Mouse (Mus musculus): ENCODE measurements at regions not wholly inside any gene's neighbourhood (a gene's known extent, or its start where the extent isn't known, plus 50 kb on each side); places are given as distances from the start of the nearest gene placed in this dataset.

- DNase-seq = no peak
Observed at GRCm38 (mm10) chr15:61127971-61128370, 205.2 kb upstream of the A1bg start.

DNA sequence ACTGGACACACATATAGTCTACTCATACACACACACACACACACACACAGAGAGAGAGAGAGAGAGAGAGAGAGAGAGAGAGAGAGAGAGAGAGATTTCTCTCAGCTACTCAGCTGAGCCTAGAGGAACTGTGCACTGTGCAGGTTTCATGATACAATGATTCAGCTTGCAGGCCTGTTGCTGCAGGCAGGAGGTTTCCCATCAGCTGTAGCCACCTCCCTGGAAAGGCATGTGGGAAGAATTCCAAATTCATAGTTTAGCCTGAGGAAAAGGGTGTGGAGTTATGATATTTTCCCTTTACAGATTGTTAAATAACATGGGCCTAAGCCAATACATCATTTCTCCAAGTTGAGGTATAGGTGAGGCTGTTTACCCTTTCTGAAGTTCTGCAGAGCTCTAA, 204.3 kb upstream of the A1bg start:
- no peak for DNase-seq

DNA sequence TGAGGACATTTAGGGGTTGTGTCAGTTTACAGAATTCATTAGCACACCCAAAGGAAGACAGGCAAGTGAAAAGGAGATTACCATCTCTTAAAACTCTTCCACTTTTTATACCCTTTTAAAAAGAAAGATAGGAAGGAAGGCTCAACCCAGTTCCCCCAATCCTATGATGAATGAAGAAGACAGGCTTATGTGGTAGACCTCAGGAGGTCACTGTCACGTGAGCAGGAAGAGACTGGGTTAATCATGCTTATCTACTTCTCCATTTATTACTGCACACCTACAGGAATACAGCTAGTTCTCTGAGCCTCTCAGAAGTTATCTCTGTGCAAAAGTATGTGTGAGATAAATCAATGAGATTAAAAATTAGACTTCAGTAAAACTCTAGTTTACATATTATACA, 194.1 kb upstream of the A1bg start:
- DNase-seq = no peak

DNA sequence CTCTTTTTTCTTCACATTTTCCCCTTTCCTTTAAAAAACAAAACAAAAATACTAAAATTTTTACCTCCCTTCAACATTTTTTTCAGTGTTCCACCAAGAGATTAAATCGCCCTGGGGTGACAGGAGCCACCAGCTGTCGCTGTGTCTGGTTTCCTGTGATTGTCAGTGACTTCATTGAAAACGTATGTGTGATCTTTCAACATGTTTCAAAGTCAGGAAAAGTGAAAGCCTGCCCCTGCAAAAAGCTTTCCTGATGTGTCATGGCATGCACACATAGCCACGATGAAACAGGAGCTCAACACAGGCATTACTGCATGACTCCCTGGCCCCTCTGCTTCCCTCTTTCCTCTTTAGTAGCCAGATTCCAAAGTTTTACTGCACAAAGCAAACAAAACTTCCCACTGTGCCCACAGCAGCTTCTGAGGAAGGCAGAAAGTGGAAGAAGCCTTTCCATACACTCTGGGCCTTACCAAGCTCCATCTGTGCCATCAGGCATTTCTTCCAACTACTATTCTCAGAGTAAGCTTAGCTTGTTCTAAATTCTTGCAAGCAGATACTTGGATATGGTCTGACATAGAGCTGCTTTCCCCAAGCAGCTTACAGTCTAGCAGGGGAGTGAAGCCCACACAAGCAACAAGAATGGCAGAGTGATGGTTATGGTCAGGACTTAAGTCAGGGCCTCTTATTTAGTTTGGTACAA, 186.8 kb upstream of the A1bg start:
- DNase-seq = no peak

- no peak for DNase-seq
Observed at GRCm38 (mm10) chr15:61108957-61109356, 186.1 kb upstream of the A1bg start.

DNA sequence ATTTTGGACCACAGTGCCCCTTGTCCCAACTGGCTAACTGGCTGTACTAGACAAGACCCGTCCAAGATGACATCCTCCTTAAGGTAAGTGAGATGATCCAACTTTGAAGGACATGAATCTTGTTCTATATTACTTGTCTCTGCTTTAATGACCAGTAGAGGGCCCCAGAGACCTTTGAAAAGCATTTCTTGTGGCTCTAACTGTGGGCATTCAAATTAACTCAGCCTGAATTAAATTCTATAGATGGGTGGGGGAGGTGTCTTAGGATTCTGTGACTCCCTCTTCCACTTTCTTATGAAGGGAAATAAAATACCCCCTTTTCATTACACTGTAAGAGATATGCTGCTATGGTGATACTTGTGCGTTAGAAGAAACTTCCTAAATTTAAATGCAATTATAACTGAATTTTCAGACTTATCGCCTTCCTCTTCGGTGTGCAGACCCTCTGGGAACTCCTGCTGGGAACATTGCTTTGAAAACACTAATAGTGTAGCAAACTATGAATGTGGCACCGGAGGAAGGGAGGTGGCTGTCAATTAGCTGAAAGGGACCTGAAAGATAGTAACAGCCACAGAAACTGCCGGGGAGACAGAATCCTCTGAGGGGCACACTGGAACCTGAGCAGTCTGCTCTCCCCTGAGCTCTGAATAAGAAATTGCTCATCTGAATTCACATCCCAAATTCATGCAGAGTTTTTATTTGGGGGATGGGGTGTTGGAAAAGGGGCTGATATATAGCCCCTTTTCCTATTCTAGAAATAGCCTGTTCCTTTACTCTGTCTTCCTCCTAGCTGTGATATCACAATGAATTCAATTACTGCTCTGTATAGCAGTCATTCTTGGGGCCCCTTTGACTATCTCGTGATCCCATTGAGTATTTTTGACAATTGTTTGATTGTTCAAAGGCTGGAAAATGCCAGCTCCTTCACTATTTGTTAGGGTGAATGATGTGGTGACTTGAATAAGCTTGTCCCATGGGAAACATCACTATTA, 179.9 kb upstream of the A1bg start:
- no peak for DNase-seq

- DNase-seq = no peak
Observed at GRCm38 (mm10) chr15:61100807-61101206, 178.0 kb upstream of the A1bg start.

- no peak for DNase-seq
Observed at GRCm38 (mm10) chr15:61098968-61099367, 176.2 kb upstream of the A1bg start.

- no peak for DNase-seq
Observed at GRCm38 (mm10) chr15:61098519-61098918, 175.7 kb upstream of the A1bg start.

DNA sequence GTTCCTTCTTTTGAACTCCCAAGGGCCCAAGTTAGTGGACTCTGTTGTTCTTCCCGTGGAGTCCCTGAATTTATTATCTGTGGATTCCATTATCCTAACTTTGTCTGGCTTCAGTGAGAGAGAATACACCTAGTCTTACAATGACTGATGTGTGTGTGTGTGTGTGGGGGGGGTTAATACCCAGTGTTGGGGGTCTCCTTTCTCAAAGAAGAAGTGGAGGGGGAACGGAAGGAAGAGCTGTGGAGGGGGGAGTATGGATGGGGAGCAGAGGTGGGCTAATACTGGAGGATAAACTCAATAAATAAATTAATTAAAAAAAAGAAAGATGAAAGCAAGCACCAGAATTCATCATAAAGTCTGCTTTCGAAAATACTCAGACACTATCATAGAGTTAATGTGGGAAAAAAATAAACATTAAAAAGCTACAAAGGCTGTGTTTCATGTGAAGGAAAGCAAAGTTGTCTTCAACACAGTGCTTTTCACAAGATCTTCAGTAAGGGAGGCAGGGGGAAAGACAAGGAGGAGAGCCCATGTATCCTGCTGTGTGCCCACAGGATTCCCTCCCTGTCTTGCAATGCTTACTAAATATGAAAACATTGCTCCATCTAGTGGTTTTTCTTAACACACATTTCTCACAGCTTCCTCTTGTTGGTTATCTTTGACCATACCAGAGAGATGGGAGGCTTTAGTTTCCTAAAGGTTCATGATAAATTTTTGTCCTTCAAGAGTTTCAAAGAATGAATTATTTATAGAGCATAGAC, 173.4 kb upstream of the A1bg start:
- no peak for DNase-seq

GRCm38 (mm10) chr15:61055017-61055609, 132.3 kb upstream of the A1bg start:
- DNase-seq = no peak

DNA sequence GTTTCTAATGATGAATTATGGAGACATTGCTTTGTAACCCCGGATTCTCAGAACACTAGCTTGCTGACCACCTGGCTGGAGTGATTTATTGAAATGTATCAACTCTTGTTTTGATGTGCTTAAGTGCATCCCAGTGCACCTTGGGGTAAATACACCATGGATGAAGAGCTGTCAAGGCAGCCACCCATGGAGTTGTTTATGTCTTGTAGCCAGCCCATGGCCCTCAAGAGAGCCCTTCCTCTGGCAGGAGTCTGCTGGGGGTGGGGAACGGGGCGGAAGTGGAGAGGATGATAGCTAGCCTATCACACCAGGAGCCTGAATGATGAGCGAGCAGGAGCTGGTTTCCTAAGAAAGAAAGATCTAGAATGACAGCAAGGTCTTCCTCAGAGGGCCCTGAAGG, 128.6 kb upstream of the A1bg start:
- DNase-seq = no peak

- no peak for DNase-seq
Observed at GRCm38 (mm10) chr15:61009509-61009908, 86.7 kb upstream of the A1bg start.

DNA sequence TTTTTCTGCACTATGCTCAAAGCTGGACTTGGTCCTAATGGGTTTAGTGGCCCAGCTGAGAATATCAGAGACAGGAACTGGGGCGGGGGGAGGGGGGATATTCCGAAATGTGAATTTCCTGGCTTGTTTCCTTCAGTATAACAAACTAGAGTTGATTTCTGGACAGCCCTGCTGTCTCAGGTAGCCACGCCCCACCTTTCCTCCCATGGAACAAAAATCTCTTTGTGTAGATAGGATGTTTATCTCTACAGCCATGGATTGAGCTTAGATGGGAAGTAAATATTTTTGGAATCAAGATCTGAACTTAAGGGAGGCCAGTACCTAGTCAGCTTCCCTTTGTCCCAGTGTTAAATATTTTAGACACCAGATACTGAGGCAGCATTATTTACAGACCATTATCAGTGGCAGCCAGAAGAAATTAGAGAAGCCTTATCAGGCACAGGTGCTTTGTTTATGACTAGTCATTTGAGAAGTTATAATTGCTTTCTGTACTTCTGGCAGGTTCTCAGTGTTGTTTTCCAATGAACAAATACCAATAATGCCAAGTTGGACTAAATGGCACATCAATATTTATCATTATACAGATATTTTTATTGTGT, 84.7 kb upstream of the A1bg start:
- DNase-seq = no peak

DNA sequence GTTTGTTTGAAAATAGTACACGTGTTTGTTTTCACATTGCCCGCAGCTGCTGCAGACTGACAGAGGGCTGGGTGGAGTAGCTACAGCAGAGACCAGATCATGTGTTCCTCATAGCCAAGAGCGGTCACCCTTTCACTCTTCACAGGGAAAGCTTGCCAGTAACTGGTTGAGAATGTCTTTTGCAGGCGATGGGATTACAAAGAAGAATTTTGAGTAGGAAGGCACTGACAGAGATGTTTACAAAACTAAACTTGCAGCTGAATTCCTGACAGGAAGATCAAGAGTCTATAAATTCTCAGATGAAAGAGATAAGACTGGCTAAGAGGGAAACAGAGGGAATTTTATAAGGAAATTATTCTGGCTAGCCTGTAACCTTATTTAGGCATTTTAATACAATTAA, 83.8 kb upstream of the A1bg start:
- DNase-seq = no peak

- DNase-seq = no peak
Observed at GRCm38 (mm10) chr15:60993971-60994690, 71.3 kb upstream of the A1bg start.

DNA sequence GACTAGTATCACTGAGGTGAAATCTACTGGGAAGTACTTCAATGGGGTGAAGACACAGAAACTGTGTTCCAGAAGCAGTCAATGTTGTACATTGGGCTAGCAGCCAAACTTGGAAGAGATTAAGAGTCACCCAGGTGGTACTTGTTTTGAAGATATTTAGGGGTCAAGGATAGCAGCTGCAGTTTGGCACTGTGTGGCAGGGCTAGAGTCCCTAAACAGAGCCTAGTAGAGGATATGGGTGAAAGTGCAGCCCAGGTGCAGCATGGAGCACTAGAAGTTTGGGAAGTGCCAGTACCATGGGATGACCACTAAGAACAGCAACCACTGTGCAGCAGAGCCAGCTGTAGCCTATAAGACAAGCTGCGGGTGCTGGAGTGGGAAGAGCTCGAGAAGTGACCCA, 70.6 kb upstream of the A1bg start:
- no peak for DNase-seq

DNA sequence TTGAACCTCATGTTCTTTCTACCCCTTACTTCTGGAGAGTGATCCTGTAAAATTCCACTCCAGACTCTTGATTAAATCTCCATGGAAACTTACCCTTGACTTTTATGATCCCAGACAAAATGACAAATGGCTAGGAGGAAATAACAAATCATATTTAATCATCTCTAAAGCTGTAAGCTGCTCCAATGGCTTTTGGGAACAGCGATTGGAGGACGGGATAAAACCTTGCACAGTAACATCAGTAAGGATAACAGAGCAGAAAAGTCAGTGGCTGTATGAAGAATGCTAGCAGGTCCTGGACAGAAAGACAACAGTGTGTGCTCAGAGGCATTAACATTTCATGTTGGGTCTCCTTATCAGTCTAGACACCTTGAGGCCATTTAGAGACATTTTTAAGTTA, 59.8 kb upstream of the A1bg start:
- no peak for DNase-seq
